Mouse (Mus musculus) CH12.LX (cell line): Measurements from ENCODE around the gene Slc22a4. TPM values are rescaled to one million over a fixed set of nuclear protein-coding genes. Genes with fewer than 3 reads are reported as not detected.
"Not testable (repeated sequence)": the region's sequence is repeated elsewhere in the genome, so short reads cannot be mapped to it uniquely, and the experiment has no call there.

Experiments
- DNase-seq: peaks from one replicate; pipeline ENCODE4 v3.0.0-alpha.2; 2013; ENCODE audit errors: extremely low read depth
- H3K27ac ChIP-seq: 2 replicates; pipeline ENCODE4 v1.5.1; 2012; ENCODE audit warnings: low read depth, mild to moderate bottlenecking, control low read depth, moderate library complexity; ENCODE audit not compliant: insufficient read depth
- H3K27me3 ChIP-seq: replicated peaks from 2 replicates; pipeline ENCODE3; 2012; ENCODE audit warnings: inconsistent platforms
- H3K36me3 ChIP-seq, 2 experiments: replicated peaks in 1 of 2; 2 replicates each; pipeline versions ENCODE3 to v1.6.1; 2012; ENCODE audit warnings: inconsistent platforms in 1 of 2, low read length in 1 of 2, mild to moderate bottlenecking in 1 of 2, mixed read lengths in 1 of 2, moderate library complexity in 1 of 2; ENCODE audit not compliant: control insufficient read depth in 1 of 2, insufficient read depth in 1 of 2
- H3K4me1 ChIP-seq, 2 experiments: 2 replicates each; pipeline ENCODE4 v1.6.1; 2012; ENCODE audit warnings: inconsistent platforms in 1 of 2, moderate library complexity in 1 of 2; ENCODE audit not compliant: insufficient read depth in 2 of 2, control insufficient read depth in 1 of 2
- H3K4me2 ChIP-seq: 2 replicates; pipeline ENCODE4 v1.6.1; 2012; ENCODE audit warnings: low read depth, mild to moderate bottlenecking, control low read depth; ENCODE audit not compliant: poor library complexity, insufficient read depth, severe bottlenecking
- H3K4me3 ChIP-seq, 3 experiments: fragments of 150-350 bp in 1 of 3; sonication (generic) in 1 of 3; replicated peaks in 1 of 3; 2 replicates each; pipeline versions ENCODE3 to v1.5.1; 2011 to 2012; ENCODE audit warnings: low read depth in 2 of 3, low read length in 2 of 3, mild to moderate bottlenecking in 2 of 3, moderate library complexity in 2 of 3, control low read depth in 1 of 3, improper control_type of control experiment in 1 of 3, inconsistent platforms in 1 of 3, mixed read lengths in 1 of 3; ENCODE audit not compliant: poor library complexity in 1 of 3
- H3K79me2 ChIP-seq: replicated peaks from 2 replicates; pipeline ENCODE4 v1.6.1; 2012; ENCODE audit warnings: mild to moderate bottlenecking, moderate library complexity; ENCODE audit not compliant: control insufficient read depth, poor library complexity, insufficient read depth, severe bottlenecking; ENCODE audit errors: extremely low read depth
- H3K9ac ChIP-seq: 2 replicates; pipeline ENCODE4 v1.6.1; 2012; ENCODE audit warnings: low read depth, mild to moderate bottlenecking, control low read depth, moderate library complexity; ENCODE audit not compliant: insufficient read depth
- H3K9me3 ChIP-seq: replicated peaks from 2 replicates; pipeline ENCODE3; 2012; ENCODE audit warnings: low read length, inconsistent platforms, mixed read lengths
- CHD1 ChIP-seq: IDR thresholded peaks from 2 replicates; pipeline ENCODE4 v1.6.1; 2012; ENCODE audit warnings: low read depth, low read length, improper control_type of control experiment, inconsistent platforms
- CHD2 ChIP-seq: IDR thresholded peaks from 2 replicates; pipeline ENCODE4 v1.6.1; 2011; ENCODE audit warnings: low read length, improper control_type of control experiment
- CTCF ChIP-seq, 2 experiments: IDR thresholded peaks in 1 of 2; conservative IDR thresholded peaks in 1 of 2; 2 replicates each; pipeline ENCODE4 v1.5.1; 2011 to 2012; ENCODE audit warnings: low read depth in 2 of 2, low read length in 2 of 2, improper control_type of control experiment in 1 of 2, inconsistent platforms in 1 of 2, mild to moderate bottlenecking in 1 of 2, moderate library complexity in 1 of 2
- ELF1 ChIP-seq: IDR thresholded peaks from 2 replicates; pipeline ENCODE4 v1.6.1; 2014; ENCODE audit warnings: low read depth, mild to moderate bottlenecking, inconsistent platforms, low read length, improper control_type of control experiment
- HCFC1 ChIP-seq: IDR thresholded peaks from 2 replicates; pipeline ENCODE4 v1.6.1; 2012; ENCODE audit warnings: low read depth, mild to moderate bottlenecking, inconsistent platforms, low read length, improper control_type of control experiment
- JUN ChIP-seq: IDR thresholded peaks from 2 replicates; pipeline ENCODE4 v1.6.1; 2011; ENCODE audit warnings: low read depth, mild to moderate bottlenecking, low read length, improper control_type of control experiment, moderate library complexity; ENCODE audit not compliant: insufficient read depth
- KAT2A ChIP-seq: IDR thresholded peaks from 2 replicates; pipeline ENCODE4 v1.6.1; 2012; ENCODE audit warnings: low read length, improper control_type of control experiment, inconsistent platforms; ENCODE audit not compliant: insufficient replicate concordance
- MEF2A ChIP-seq: IDR thresholded peaks from 2 replicates; pipeline ENCODE4 v1.6.1; 2014; ENCODE audit warnings: low read depth, mild to moderate bottlenecking, inconsistent platforms, low read length, improper control_type of control experiment, borderline replicate concordance
- MXI1 ChIP-seq: IDR thresholded peaks from 2 replicates; pipeline ENCODE4 v1.6.1; 2011; ENCODE audit warnings: mild to moderate bottlenecking, low read depth, low read length, improper control_type of control experiment
- PAX5 ChIP-seq: IDR thresholded peaks from 2 replicates; pipeline ENCODE4 v1.6.1; 2012; ENCODE audit warnings: low read length, inconsistent platforms, mixed read lengths
- POLR2AphosphoS2 ChIP-seq: IDR thresholded peaks from 2 replicates; pipeline ENCODE4 v1.6.1; 2011; ENCODE audit warnings: low read depth, low read length, improper control_type of control experiment
- RAD21 ChIP-seq: IDR thresholded peaks from 2 replicates; pipeline ENCODE4 v1.6.1; 2011; ENCODE audit warnings: low read depth, mild to moderate bottlenecking, low read length, improper control_type of control experiment, moderate library complexity
- SIN3A ChIP-seq: IDR thresholded peaks from 2 replicates; pipeline ENCODE4 v1.6.1; 2012; ENCODE audit warnings: low read length, improper control_type of control experiment, inconsistent platforms
- SMC3 ChIP-seq: IDR thresholded peaks from 2 replicates; pipeline ENCODE4 v1.6.1; 2011; ENCODE audit warnings: low read depth, low read length, improper control_type of control experiment
- TCF12 ChIP-seq: IDR thresholded peaks from 2 replicates; pipeline ENCODE4 v1.6.1; 2014; ENCODE audit warnings: low read depth, mild to moderate bottlenecking, inconsistent platforms, low read length, improper control_type of control experiment
- UBTF ChIP-seq: IDR thresholded peaks from 2 replicates; pipeline ENCODE4 v1.6.1; 2012; ENCODE audit warnings: low read depth, mild to moderate bottlenecking, inconsistent platforms, low read length, improper control_type of control experiment, moderate library complexity
- USF1 ChIP-seq: IDR thresholded peaks from 2 replicates; pipeline ENCODE4 v1.6.1; 2014; ENCODE audit warnings: low read depth, mild to moderate bottlenecking, inconsistent platforms, low read length, improper control_type of control experiment
- ZC3H11A ChIP-seq: IDR thresholded peaks from 2 replicates; pipeline ENCODE4 v1.6.1; 2012; ENCODE audit warnings: low read depth, mild to moderate bottlenecking, inconsistent platforms, low read length, improper control_type of control experiment
- ZKSCAN1 ChIP-seq: IDR thresholded peaks from 2 replicates; pipeline ENCODE4 v1.6.1; 2012; ENCODE audit warnings: low read depth, inconsistent platforms, low read length, improper control_type of control experiment, borderline replicate concordance
- dilution Hi-C: fragments of 300-500 bp; cut with MboI; formaldehyde crosslinking; loops from 2 replicates; pipeline ENCODE4 v1.14.3; 2020; ENCODE audit warnings: low sequenced_read_pairs; ENCODE audit not compliant: extremely low pct_unique_long_range_greater_than_20kb, extremely low pct_ligation_motif_present
- in situ Hi-C: fragments of 300-500 bp; cut with MboI; formaldehyde crosslinking; loops from 3 replicates; pipeline ENCODE4 v1.14.3; 2019; ENCODE audit warnings: low sequenced_read_pairs, low pct_ligation_motif_present, low pct_unique_long_range_greater_than_20kb, mixed read lengths
- polyA plus RNA-seq: library from polyadenylated mRNA; unstranded; fragments of >175 nt; gene quantifications from 2 replicates; pipeline ENCODE4 v1.2.1, GENCODE M21; 2012; ENCODE audit warnings: low read depth; ENCODE audit not compliant: insufficient read length
- total RNA-seq, 2 experiments: library from RNA; depleted of rRNA; stranded (reverse); fragments of 300-350 nt in 1 of 2; fragments of >200 nt in 1 of 2; gene quantifications; 2 replicates each; pipeline ENCODE4 v1.2.3; 2012 to 2014

Gene Slc22a4
- total and polyA plus RNA-seq, 3 experiments = not detected

DNA sequence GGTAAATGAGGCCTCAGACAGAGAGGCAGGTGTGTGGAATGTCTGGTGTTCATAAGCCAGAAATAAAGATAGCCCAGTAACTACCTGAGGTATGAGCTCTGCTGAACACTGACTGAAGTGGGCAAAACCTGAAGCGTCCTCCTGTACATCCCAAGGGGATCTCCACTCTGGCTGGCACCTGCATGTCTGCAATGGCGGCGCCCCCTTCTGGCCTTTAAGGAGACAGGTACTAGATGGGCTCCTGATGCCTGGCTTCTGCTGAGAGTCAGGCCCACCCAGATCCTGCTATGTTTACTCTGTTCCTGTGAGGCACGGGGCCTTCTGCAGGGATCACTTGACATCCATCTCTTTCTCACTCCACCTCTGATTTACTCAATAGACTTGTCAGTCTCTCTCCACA, 69.7 kb downstream of the Slc22a4 start:
- H3K9me3 ChIP-seq, H3K27me3 ChIP-seq, in situ Hi-C loops, H3K4me2 ChIP-seq, H3K36me3 ChIP-seq: not testable (repeated sequence)
- H3K4me1 ChIP-seq = peaks cover 0 to 15% of the 10 kb centered on the region in 2 experiments; a peak in 2 of 4 replicates
- TF ChIP-seq RAD21 (peak; percentile 7), CTCF (conservative IDR thresholded peaks at IDR 0.05 in 1 of 2, IDR thresholded peaks at IDR 0.05 in 1 of 2; ENCODE audit: low read depth in 2 of 2, low read length in 2 of 2) (peak in 1 of 2 experiments; percentile 48; a peak in 2 of 4 replicates), SMC3 (0 out of 2 replicates have a peak, but pooled peaks have one; percentile 22)
- TF ChIP-seq, all 38 proteins: peak for 3; not testable (repeated sequence) for 35
- H3K4me3 ChIP-seq, H3K79me2 ChIP-seq, H3K9ac ChIP-seq, dilution Hi-C loops, H3K27ac ChIP-seq: not testable (repeated sequence)
- peak; percentile 34 for DNase-seq

DNA sequence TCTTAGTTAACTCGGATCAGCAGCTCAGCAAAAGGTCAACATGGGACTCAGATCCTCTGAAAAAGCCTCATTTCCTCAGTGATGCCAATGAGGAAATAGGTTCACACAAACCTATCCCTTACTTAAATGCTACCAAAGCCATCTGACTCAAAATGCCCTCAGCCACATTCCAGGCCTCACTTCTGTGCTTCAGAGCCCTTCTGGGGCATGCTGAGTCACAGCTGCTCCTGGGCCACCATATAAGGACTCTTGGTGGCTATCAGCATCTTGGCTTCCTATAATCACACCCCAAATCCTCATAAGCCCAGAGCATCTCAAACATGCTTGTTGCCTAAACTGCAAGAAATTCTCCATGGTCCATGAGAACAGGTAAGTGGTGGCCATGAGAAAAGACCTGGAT, 71.3 kb downstream of the Slc22a4 start:
- TF ChIP-seq TCF12 = no peak
- no peak for TF ChIP-seq MEF2A
- TF ChIP-seq HCFC1 = no peak
- TF ChIP-seq RAD21 = no peak
- TF ChIP-seq CHD2 = no peak
- TF ChIP-seq SIN3A = no peak
- TF ChIP-seq CTCF (conservative IDR thresholded peaks at IDR 0.05 in 1 of 2, IDR thresholded peaks at IDR 0.05 in 1 of 2; ENCODE audit: low read depth in 2 of 2, low read length in 2 of 2) = no peak
- no peak for TF ChIP-seq ZKSCAN1
- TF ChIP-seq POLR2AphosphoS2 = no peak
- no peak for TF ChIP-seq CHD1
- TF ChIP-seq JUN = no peak
- no peak for TF ChIP-seq ELF1
- TF ChIP-seq, all 38 proteins: peak for 0
- H3K4me3 ChIP-seq = no peak overlapping the region
- peaks cover 0 to 15% of the 10 kb centered on the region in 2 experiments; a peak in 2 of 4 replicates for H3K4me1 ChIP-seq
- in situ Hi-C loops (no loop called here), dilution Hi-C loops (no loop called here)
- H3K9ac ChIP-seq = no peak overlapping the region
- no peak overlapping the region for H3K4me2 ChIP-seq
- no peaks in the 10 kb centered on the region for H3K27me3 ChIP-seq
- H3K36me3 ChIP-seq = no peaks in the 10 kb centered on the region
- no peak overlapping the region for H3K27ac ChIP-seq
- no peak for DNase-seq
- no peaks in the 10 kb centered on the region for H3K79me2 ChIP-seq
- H3K9me3 ChIP-seq = no peaks in the 10 kb centered on the region

DNA sequence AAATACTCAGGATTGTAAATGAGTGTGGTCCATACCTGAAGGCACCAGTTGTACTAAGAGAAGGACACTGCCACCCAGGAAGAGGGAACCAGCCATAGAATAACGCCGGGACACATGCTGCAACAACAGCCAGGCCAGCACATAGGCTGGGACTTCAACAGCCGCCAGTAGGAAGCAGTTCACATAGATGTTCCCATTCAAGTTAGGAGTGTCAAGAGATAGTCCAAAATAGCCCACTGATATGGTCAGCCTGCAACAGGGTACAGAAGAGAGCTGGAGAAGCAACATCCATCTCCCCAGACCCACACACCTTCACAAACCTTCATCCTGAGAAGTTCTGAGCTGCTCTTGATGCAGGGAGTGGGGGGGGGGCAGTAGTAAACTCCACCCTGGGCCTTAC, 73.2 kb downstream of the Slc22a4 start:
- in situ Hi-C loops = no loop called here
- no peak overlapping the region for H3K9ac ChIP-seq
- TF ChIP-seq KAT2A = no peak
- TF ChIP-seq PAX5 = no peak
- TF ChIP-seq UBTF = no peak
- TF ChIP-seq USF1 = no peak
- no peak for TF ChIP-seq CHD2
- no peak for TF ChIP-seq MXI1
- TF ChIP-seq ELF1 = no peak
- no peak for TF ChIP-seq SMC3
- no peak for TF ChIP-seq MEF2A
- TF ChIP-seq ZC3H11A = no peak
- no peak for DNase-seq
- H3K36me3 ChIP-seq = no peaks in the 10 kb centered on the region
- H3K4me2 ChIP-seq = no peak overlapping the region
- no peaks in the 10 kb centered on the region for H3K9me3 ChIP-seq
- no peaks in the 10 kb centered on the region for H3K27me3 ChIP-seq
- H3K79me2 ChIP-seq = no peaks in the 10 kb centered on the region
- dilution Hi-C loops = no loop called here
- no peak overlapping the region for H3K4me3 ChIP-seq
- no peak overlapping the region for H3K27ac ChIP-seq
- peaks cover 0 to 15% of the 10 kb centered on the region in 2 experiments; a peak in 2 of 4 replicates for H3K4me1 ChIP-seq

DNA sequence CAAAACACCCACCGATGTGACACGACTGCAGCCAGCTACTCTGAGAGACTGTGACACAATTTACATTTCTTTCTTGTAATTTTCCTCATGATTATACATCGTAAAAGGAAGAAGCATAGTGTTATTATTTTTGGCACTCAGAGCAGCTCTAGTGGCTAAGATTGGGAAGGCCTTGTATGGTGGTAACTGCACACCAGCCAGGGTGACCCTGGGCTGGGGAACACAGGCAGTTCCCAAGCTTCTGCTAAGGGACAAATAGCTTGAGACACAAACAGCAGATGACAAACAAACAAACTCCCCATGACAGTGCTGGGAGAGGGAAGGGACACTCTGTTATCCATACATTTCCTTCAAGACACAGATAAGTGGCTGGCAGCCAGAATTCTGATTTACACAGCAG, 77.8 kb downstream of the Slc22a4 start:
- H3K79me2 ChIP-seq, dilution Hi-C loops: not testable (repeated sequence)

More for the DNA sequence above, 77.8 kb downstream of the Slc22a4 start:
- in situ Hi-C loops, H3K9ac ChIP-seq, H3K9me3 ChIP-seq, H3K36me3 ChIP-seq, H3K4me1 ChIP-seq, H3K4me2 ChIP-seq, DNase-seq, H3K27me3 ChIP-seq, H3K27ac ChIP-seq, H3K4me3 ChIP-seq: not testable (repeated sequence)
